Mouse (Mus musculus) heart, postnatal 0 days (tissue): ENCODE results near the gene Vsig10. TPM values are rescaled to one million over a fixed set of nuclear protein-coding genes. Genes with fewer than 3 reads are reported as not detected.

Experiments
- ATAC-seq: fragments of 200-750 bp; cut with Nextera tagmentation; 2 replicates; pipeline ENCODE4 v1.8.0; 2017; ENCODE audit warnings: low read depth, moderate number of reproducible peaks, moderate library complexity; ENCODE audit not compliant: insufficient read depth
- DNase-seq: peaks from one replicate; pipeline ENCODE4 v3.0.0-alpha.2; 2016; ENCODE audit warnings: low spot score
- H3K27ac ChIP-seq: fragments of 300-500 bp; sonication (generic); 2 replicates; pipeline ENCODE4 v1.5.1; 2014; ENCODE audit warnings: low read depth, mild to moderate bottlenecking
- H3K27me3 ChIP-seq: fragments of 300-500 bp; sonication (generic); 2 replicates; pipeline ENCODE4 v1.6.1; 2014; ENCODE audit warnings: low read length, mixed read lengths; ENCODE audit not compliant: control insufficient read depth, insufficient read depth
- H3K36me3 ChIP-seq: fragments of 300-500 bp; sonication (generic); replicated peaks from 2 replicates; pipeline ENCODE4 v1.6.1; 2014; ENCODE audit warnings: low read length, mixed read lengths; ENCODE audit not compliant: control insufficient read depth, insufficient read depth
- H3K4me1 ChIP-seq: fragments of 300-500 bp; sonication (generic); 2 replicates; pipeline ENCODE4 v1.6.1; 2014; ENCODE audit warnings: antibody characterized with exemption; ENCODE audit not compliant: control insufficient read depth, insufficient read depth
- H3K4me2 ChIP-seq: fragments of 300-500 bp; sonication (generic); 2 replicates; pipeline ENCODE4 v1.6.1; 2014; ENCODE audit warnings: low read depth, mild to moderate bottlenecking, low read length, moderate library complexity
- H3K4me3 ChIP-seq: fragments of 300-500 bp; sonication (generic); 2 replicates; pipeline ENCODE4 v1.5.1; 2014; ENCODE audit warnings: low read depth, low read length
- H3K9ac ChIP-seq: fragments of 300-500 bp; sonication (generic); replicated peaks from 2 replicates; pipeline ENCODE4 v1.6.1; 2014; ENCODE audit warnings: low read depth, low read length, mixed read lengths
- H3K9me3 ChIP-seq: fragments of 300-500 bp; sonication (generic); replicated peaks from 2 replicates; pipeline ENCODE4 v1.6.1; 2016; ENCODE audit warnings: low read length; ENCODE audit not compliant: control insufficient read depth
- CTCF ChIP-seq: IDR thresholded peaks from 2 replicates; pipeline ENCODE4 v1.5.1; 2016; ENCODE audit warnings: antibody characterized with exemption, control low read depth, low read depth
- EP300 ChIP-seq: IDR thresholded peaks from 2 replicates; pipeline ENCODE4 v1.6.1; 2016; ENCODE audit warnings: antibody characterized with exemption, low read depth
- WGBS: fragments of 180-500 bp; shearing (Covaris S2); extraction: QIAGEN DNeasy Blood & Tissue Kit; methylation state at CpG from one replicate; pipeline ENCODE4 v1.1.7; 2014; 5-methylcytosine and 5-hydroxymethylcytosine counted together
- polyA plus RNA-seq: library from polyadenylated mRNA; unstranded; fragments of >200 nt; fragmentation: Nextera tagmentation; extraction: Ambion mirVana; gene quantifications from 2 replicates; pipeline ENCODE4 v1.2.1, GENCODE M21; 2015
- total RNA-seq: library from RNA; depleted of rRNA; stranded (reverse); fragments of >200 nt; gene quantifications from 2 replicates; pipeline ENCODE4 v1.2.3, GENCODE M21; 2014; ENCODE audit warnings: low replicate concordance

Gene Vsig10
- total and polyA plus RNA-seq, 2 experiments from 2014 or later: 7.2 to 11.6 TPM

- no peak for TF ChIP-seq EP300
- 0 out of 2 replicates have a peak, but pooled peaks have one; percentile 17 for TF ChIP-seq CTCF
- no peaks in the 10 kb centered on the region for H3K27me3 ChIP-seq
- H3K9me3 ChIP-seq: no peaks in the 10 kb centered on the region
- DNase-seq (peak; percentile 10), ATAC-seq (no peak)
- peak overlapping the region; percentile 83 for H3K4me2 ChIP-seq
- H3K4me1 ChIP-seq: peaks cover 36% of the 10 kb centered on the region
- H3K36me3 ChIP-seq: peaks cover 14% of the 10 kb centered on the region; the same call in 1 of the 2 replicates
- 36% methylated on average over 14 of the region's 14 CpGs for WGBS
- peak overlapping the region; percentile 86 for H3K4me3 ChIP-seq
- H3K9ac ChIP-seq: no peak overlapping the region
- peak overlapping the region; percentile 93 for H3K27ac ChIP-seq
Measured at GRCm38 (mm10) chr5:117355648-117356303, 36.9 kb downstream of the Vsig10 start.

- Histone ChIP-seq H3K27me3 (no peaks in the 10 kb centered on the region), H3K4me3 (peak overlapping the region; percentile 86), H3K27ac (peak overlapping the region; percentile 93), H3K4me1 (peaks cover 44% of the 10 kb centered on the region), H3K36me3 (peaks cover 8% of the 10 kb centered on the region; the same call in 1 of the 2 replicates), H3K4me2 (peak overlapping the region; percentile 83), H3K9ac (peak overlapping the region; percentile 92), H3K9me3 (no peaks in the 10 kb centered on the region)
- WGBS: under 1% methylated on average over 24 of the region's 24 CpGs
- TF ChIP-seq EP300: no peak
- no peak for TF ChIP-seq CTCF
- ATAC-seq: peak; percentile 61
- DNase-seq: peak; percentile 73
Measured at GRCm38 (mm10) chr5:117356365-117357128, 37.7 kb downstream of the Vsig10 start.

- H3K27me3 ChIP-seq: no peaks in the 10 kb centered on the region
- peaks cover 7% of the 10 kb centered on the region; the same call in 1 of the 2 replicates for H3K36me3 ChIP-seq
- peak within 1 kb of the TSS; percentile 83 for H3K4me2 ChIP-seq
- no peak for TF ChIP-seq EP300
- TF ChIP-seq CTCF: no peak
- peak within 1 kb of the TSS; percentile 92 for H3K9ac ChIP-seq
- ATAC-seq: peak; percentile 72
- peak within 1 kb of the TSS; percentile 86 for H3K4me3 ChIP-seq
- no peaks in the 10 kb centered on the region for H3K9me3 ChIP-seq
- peaks cover 49% of the 10 kb centered on the region for H3K4me1 ChIP-seq
- WGBS: 0% methylated on average over 8 of the region's 54 CpGs
- H3K27ac ChIP-seq: peak within 1 kb of the TSS; percentile 93
- DNase-seq: peak; percentile 71
Measured at GRCm38 (mm10) chr5:117357129-117357477, 38.2 kb downstream of the Vsig10 start, which contains the start of gene Wsb2. Gene Wsb2, plus strand, starts transcription at chr5:117357304.

GRCm38 (mm10) chr5:117357478-117358247 is 38.8 kb downstream of the Vsig10 start:
- under 1% methylated on average over 34 of the region's 49 CpGs for whole genome bisulfite sequencing
- H3K4me1 ChIP-seq: peaks cover 55% of the 10 kb centered on the region
- no peak for DNase-seq
- H3K9ac ChIP-seq: peak overlapping the region; percentile 92
- peak overlapping the region; percentile 93 for H3K27ac ChIP-seq
- ATAC-seq: peak; percentile 26
- H3K9me3 ChIP-seq: no peaks in the 10 kb centered on the region
- TF ChIP-seq EP300 (no peak), CTCF (no peak)
- peak overlapping the region; percentile 86 for H3K4me3 ChIP-seq
- no peaks in the 10 kb centered on the region for H3K27me3 ChIP-seq
- H3K4me2 ChIP-seq: peak overlapping the region; percentile 83
- peaks cover 3% of the 10 kb centered on the region; the same call in 1 of the 2 replicates for H3K36me3 ChIP-seq

- H3K27me3 ChIP-seq: no peaks in the 10 kb centered on the region
- peak overlapping the region; percentile 92 for H3K9ac ChIP-seq
- peak overlapping the region; percentile 93 for H3K27ac ChIP-seq
- TF ChIP-seq EP300 (no peak), CTCF (no peak)
- no peaks in the 10 kb centered on the region for H3K36me3 ChIP-seq
- no peaks in the 10 kb centered on the region for H3K9me3 ChIP-seq
- H3K4me1 ChIP-seq: peaks cover 60% of the 10 kb centered on the region
- no peak for DNase-seq
- no peak for ATAC-seq
- peak overlapping the region; percentile 83 for H3K4me2 ChIP-seq
- 8% methylated on average over 6 of the region's 6 CpGs for WGBS
- peak overlapping the region; percentile 86 for H3K4me3 ChIP-seq
Measured at GRCm38 (mm10) chr5:117358248-117358630, 39.4 kb downstream of the Vsig10 start.
